Mouse (Mus musculus) heart, adult 9 months (tissue): ENCODE data around the gene Agrn.
"Not testable (repeated sequence)": the region's sequence is repeated elsewhere in the genome, so short reads cannot be mapped to it uniquely, and the experiment has no call there.

Experiments
- DNase-seq, 2 experiments: peaks; one replicate each; pipeline ENCODE4 v3.0.0; 2022; ENCODE audit warnings: low spot score in 2 of 2

Agrn gene

GRCm38 (mm10) chr4:156154771-156155170 lies 42.5 kb downstream of the Agrn start:
- no peak for DNase-seq

- not testable (repeated sequence) for DNase-seq
Measured at GRCm38 (mm10) chr4:156150887-156151286, 46.4 kb downstream of the Agrn start.

- no peak for DNase-seq
Measured at GRCm38 (mm10) chr4:156136285-156137100, 60.8 kb downstream of the Agrn start.

GRCm38 (mm10) chr4:156135801-156136200 lies 61.5 kb downstream of the Agrn start:
- no peak for DNase-seq

GRCm38 (mm10) chr4:156135112-156135511 lies 62.2 kb downstream of the Agrn start:
- DNase-seq: no peak

GRCm38 (mm10) chr4:156133943-156134605 lies 63.2 kb downstream of the Agrn start:
- DNase-seq: no peak

- DNase-seq: no peak
Measured at GRCm38 (mm10) chr4:156133334-156133733, 64.0 kb downstream of the Agrn start.

GRCm38 (mm10) chr4:156130940-156131339 lies 66.3 kb downstream of the Agrn start:
- DNase-seq: no peak

GRCm38 (mm10) chr4:156130436-156130835 lies 66.9 kb downstream of the Agrn start, which contains the start of gene Rnf223:
Rnf223 (plus strand) TSS chr4:156130513.
- DNase-seq: no peak

- DNase-seq: no peak
Measured at GRCm38 (mm10) chr4:156128746-156129145, 68.5 kb downstream of the Agrn start.

GRCm38 (mm10) chr4:156126841-156127240 lies 70.4 kb downstream of the Agrn start:
- DNase-seq: no peak

GRCm38 (mm10) chr4:156125393-156125792 lies 71.9 kb downstream of the Agrn start:
- no peak for DNase-seq

- no peak for DNase-seq
Measured at GRCm38 (mm10) chr4:156124077-156124476, 73.2 kb downstream of the Agrn start.
